Mouse (Mus musculus) lung, adult 18-20 months (tissue): ENCODE results near the gene N4bp1.

Experiments used
- DNase-seq, 2 experiments: peaks; one replicate each; pipeline ENCODE4 v3.0.0; 2022; ENCODE audit warnings: mixed read lengths in 2 of 2

N4bp1 gene

GRCm38 (mm10) chr8:86894194-86894761 is 9.2 kb upstream of the N4bp1 start:
- no peak for DNase-seq

- DNase-seq, result no peak
Measured at GRCm38 (mm10) chr8:86893554-86893953, 8.5 kb upstream of the N4bp1 start.

GRCm38 (mm10) chr8:86891533-86891932 is 6.5 kb upstream of the N4bp1 start:
- peak in 1 of 2 experiments; percentile 26 for DNase-seq

- peak; percentile 68 to 73 for DNase-seq
Measured at GRCm38 (mm10) chr8:86888058-86888939, 3.2 kb upstream of the N4bp1 start.

GRCm38 (mm10) chr8:86884067-86884466 is 991 bp downstream of the N4bp1 start:
- peak in 1 of 2 experiments; percentile 43 for DNase-seq

GRCm38 (mm10) chr8:86882568-86883478 is 2.2 kb downstream of the N4bp1 start:
- no peak for DNase-seq

GRCm38 (mm10) chr8:86881951-86882350 is 3.1 kb downstream of the N4bp1 start:
- DNase-seq, result no peak

- DNase-seq, result no peak
Measured at GRCm38 (mm10) chr8:86881068-86881609, 3.9 kb downstream of the N4bp1 start.

- no peak for DNase-seq
Measured at GRCm38 (mm10) chr8:86876831-86877230, 8.2 kb downstream of the N4bp1 start.

GRCm38 (mm10) chr8:86874055-86874454 is 11.0 kb downstream of the N4bp1 start:
- no peak for DNase-seq

- DNase-seq, result peak; percentile 69 to 71
Measured at GRCm38 (mm10) chr8:86873151-86873550, 11.9 kb downstream of the N4bp1 start.

- peak in 1 of 2 experiments; percentile 37 for DNase-seq
Measured at GRCm38 (mm10) chr8:86872097-86872815, 12.8 kb downstream of the N4bp1 start.

GRCm38 (mm10) chr8:86871421-86871820 is 13.6 kb downstream of the N4bp1 start:
- no peak for DNase-seq

- no peak for DNase-seq
Measured at GRCm38 (mm10) chr8:86870771-86871170, 14.3 kb downstream of the N4bp1 start.

GRCm38 (mm10) chr8:86868041-86868440 is 17.0 kb downstream of the N4bp1 start:
- DNase-seq, result no peak

- DNase-seq, result no peak
Measured at GRCm38 (mm10) chr8:86864764-86865163, 20.3 kb downstream of the N4bp1 start.

GRCm38 (mm10) chr8:86862837-86863236 is 22.2 kb downstream of the N4bp1 start:
- DNase-seq, result peak in 1 of 2 experiments; percentile 32

- DNase-seq, result no peak
Measured at GRCm38 (mm10) chr8:86862155-86862816, 22.8 kb downstream of the N4bp1 start.

- DNase-seq, result no peak
Measured at GRCm38 (mm10) chr8:86861516-86861915, 23.5 kb downstream of the N4bp1 start.

- DNase-seq, result peak in 1 of 2 experiments; percentile 27
Measured at GRCm38 (mm10) chr8:86856248-86856647, 28.8 kb downstream of the N4bp1 start.

- DNase-seq, result no peak
Measured at GRCm38 (mm10) chr8:86854686-86855085, 30.4 kb downstream of the N4bp1 start.

- DNase-seq, result no peak
Measured at GRCm38 (mm10) chr8:86853989-86854373, 31.1 kb downstream of the N4bp1 start.
